Comparison of ENCODE assay signal across 8 mouse cellular contexts in the genomic region with DNA sequence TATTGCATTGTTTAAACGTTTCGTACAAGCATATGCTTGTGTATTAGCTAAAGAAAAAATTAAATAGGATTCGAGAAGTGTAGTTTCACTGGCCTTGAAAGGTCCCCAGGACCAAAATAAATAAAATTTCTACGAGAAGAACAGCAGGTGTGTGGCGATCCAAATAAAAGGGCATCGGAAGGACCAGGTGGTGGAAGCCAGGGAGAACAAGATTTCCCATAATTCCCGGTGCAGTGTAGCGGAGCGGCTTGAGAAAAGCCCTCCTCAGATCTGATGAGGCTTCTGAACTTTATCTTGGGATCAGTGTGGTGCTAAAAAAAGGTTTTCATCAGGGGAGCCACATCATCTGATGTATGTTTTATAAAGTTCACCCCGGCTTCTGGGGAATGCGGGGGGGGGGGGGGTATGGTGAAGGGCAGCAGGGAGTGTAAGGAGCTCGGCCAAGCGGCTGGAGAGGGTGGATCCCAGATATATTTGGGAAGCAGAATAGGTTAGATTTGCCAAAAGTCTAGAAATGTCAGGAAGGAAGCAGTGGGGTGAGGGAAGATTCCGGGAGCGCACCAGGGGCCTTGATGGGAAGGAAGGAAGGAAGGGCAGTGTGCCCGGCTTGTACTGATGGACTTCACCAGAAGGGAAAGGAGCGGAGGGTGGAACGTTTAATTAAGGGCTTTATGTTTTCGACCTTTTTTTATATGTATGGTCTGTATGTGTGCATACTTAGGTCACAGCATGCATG. TPM values are rescaled to one million over a fixed set of nuclear protein-coding genes. Genes with fewer than 3 reads are reported as not detected.
DNase-seq lines count a peak whose midpoint lies in the region; ATAC-seq lines count a peak whose summit lies in the region.

No protein-coding gene starts in this region.

- DNase-seq in limb, embryonic 10.5 days (ENCODE audit: low spot score): no peak
- peak; percentile 62 to 66 for DNase-seq in cerebellum, adult 18-20 months
- DNase-seq in layer of hippocampus, adult 18-20 months (ENCODE audit: low spot score in 2 of 2): no peak
- DNase-seq in left cerebral cortex, adult 18-20 months (ENCODE audit: low spot score in 2 of 2): no peak
- DNase-seq in natural killer cell, adult 2 months (ENCODE audit: low spot score in 2 of 2): no peak

- no peaks in the 10 kb centered on the region; the same call in 1 of the 2 replicates for H3K27me3 ChIP-seq in limb, embryonic 12.5 days
- no peaks in the 10 kb centered on the region for H3K27me3 ChIP-seq in limb, embryonic 10.5 days (ENCODE audit: low read depth, poor library complexity, severe bottlenecking)
- H3K27me3 ChIP-seq in hindbrain, embryonic 12.5 days: no peaks in the 10 kb centered on the region
- H3K27me3 ChIP-seq in midbrain, embryonic 16.5 days (ENCODE audit: control insufficient read depth, insufficient read depth, low read depth, low read length): no peaks in the 10 kb centered on the region

- 0 out of 2 replicates have a peak overlapping the region, but pooled peaks have one; percentile 2 for H3K4me2 ChIP-seq in limb, embryonic 12.5 days
- peak overlapping the region; percentile 67; the same call in 1 of the 2 replicates for H3K4me2 ChIP-seq in hindbrain, embryonic 12.5 days (replicated peaks)
- H3K4me2 ChIP-seq in midbrain, embryonic 16.5 days (ENCODE audit: low read length): peak overlapping the region; percentile 77

- no peak overlapping the region for H3K27ac ChIP-seq in limb, embryonic 12.5 days
- no peak overlapping the region for H3K27ac ChIP-seq in limb, embryonic 10.5 days
- no peak overlapping the region for H3K27ac ChIP-seq in hindbrain, embryonic 12.5 days
- H3K27ac ChIP-seq in midbrain, embryonic 16.5 days (ENCODE audit: low read length): peak overlapping the region; percentile 98; the same call in 1 of the 2 replicates

- H3K9me3 ChIP-seq in limb, embryonic 12.5 days: no peaks in the 10 kb centered on the region
- no peaks in the 10 kb centered on the region for H3K9me3 ChIP-seq in limb, embryonic 10.5 days (replicated peaks)
- no peaks in the 10 kb centered on the region for H3K9me3 ChIP-seq in hindbrain, embryonic 12.5 days (replicated peaks)
- H3K9me3 ChIP-seq in midbrain, embryonic 16.5 days (replicated peaks; ENCODE audit: control insufficient read depth, low read length, poor library complexity, severe bottlenecking): no peaks in the 10 kb centered on the region

- peaks cover 8% of the 10 kb centered on the region for H3K4me1 ChIP-seq in limb, embryonic 12.5 days (replicated peaks)
- H3K4me1 ChIP-seq in limb, embryonic 10.5 days: peaks cover 25% of the 10 kb centered on the region
- H3K4me1 ChIP-seq in hindbrain, embryonic 12.5 days: peaks cover 17% of the 10 kb centered on the region
- peaks cover 14% of the 10 kb centered on the region for H3K4me1 ChIP-seq in midbrain, embryonic 16.5 days (ENCODE audit: control insufficient read depth, insufficient read depth, low read length)

- no peak for ATAC-seq in limb, embryonic 12.5 days (ENCODE audit: insufficient number of reproducible peaks, insufficient read depth, low FRiP score, low TSS enrichment, low read depth)
- ATAC-seq in hindbrain, embryonic 12.5 days (ENCODE audit: low FRiP score): no peak
- ATAC-seq in midbrain, embryonic 16.5 days: no peak

- no peak overlapping the region for H3K4me3 ChIP-seq in limb, embryonic 12.5 days (replicated peaks)
- H3K4me3 ChIP-seq in limb, embryonic 10.5 days: no peak overlapping the region
- no peak overlapping the region for H3K4me3 ChIP-seq in hindbrain, embryonic 12.5 days
- peak overlapping the region; percentile 8; the same call in 1 of the 2 replicates for H3K4me3 ChIP-seq in midbrain, embryonic 16.5 days (ENCODE audit: low read depth, low read length)

- 71% methylated on average over 19 of the region's 19 CpGs for WGBS in limb, embryonic 12.5 days
- WGBS in limb, embryonic 10.5 days: 74% methylated on average over 19 of the region's 19 CpGs
- 78% methylated on average over 19 of the region's 19 CpGs for WGBS in hindbrain, embryonic 12.5 days
- 67% methylated on average over 19 of the region's 19 CpGs for WGBS in midbrain, embryonic 16.5 days

- no peak overlapping the region for H3K9ac ChIP-seq in limb, embryonic 12.5 days (replicated peaks)
- H3K9ac ChIP-seq in hindbrain, embryonic 12.5 days: peak overlapping the region; percentile 29; the same call in 1 of the 2 replicates
- H3K9ac ChIP-seq in midbrain, embryonic 16.5 days (ENCODE audit: low read depth, low read length): no peak overlapping the region; the same call in 1 of the 2 replicates

- no peaks in the 10 kb centered on the region for H3K36me3 ChIP-seq in limb, embryonic 12.5 days
- H3K36me3 ChIP-seq in limb, embryonic 10.5 days: peaks cover 7% of the 10 kb centered on the region; the same call in 1 of the 2 replicates
- H3K36me3 ChIP-seq in hindbrain, embryonic 12.5 days: no peaks in the 10 kb centered on the region
- no peaks in the 10 kb centered on the region for H3K36me3 ChIP-seq in midbrain, embryonic 16.5 days (ENCODE audit: control insufficient read depth, insufficient read depth, low read length)

RNA-seq across cellular contexts. Expression of gene 4930519P11Rik, which starts 1.8 kb away (rescaled TPM):
- polyA plus RNA-seq in limb, embryonic 12.5 days (2016; fragmentation: Nextera tagmentation; extraction: Ambion mirVana): not detected in 2 replicates
- polyA plus RNA-seq in limb, embryonic 10.5 days (2016; fragmentation: Nextera tagmentation; extraction: Ambion mirVana): 0.34 and 0.64 TPM in 2 replicates
- not detected in 2 replicates for polyA plus RNA-seq in hindbrain, embryonic 12.5 days (2016; fragmentation: Nextera tagmentation; extraction: Ambion mirVana)
- polyA plus RNA-seq in midbrain, embryonic 16.5 days (2015; fragmentation: Nextera tagmentation; extraction: Ambion mirVana): 0.41 and 0.63 TPM in 2 replicates
- not detected for total RNA-seq in layer of hippocampus, adult 18-20 months (2021)
- total RNA-seq in left cerebral cortex, adult 18-20 months (2021): not detected

RNA-seq across cellular contexts. Expression of gene Zfp341, which starts 1.9 kb away (rescaled TPM):
- 1.3 and 1.5 TPM in 2 replicates for polyA plus RNA-seq in limb, embryonic 12.5 days (2016; fragmentation: Nextera tagmentation; extraction: Ambion mirVana)
- 1.1 TPM in 2 replicates for polyA plus RNA-seq in limb, embryonic 10.5 days (2016; fragmentation: Nextera tagmentation; extraction: Ambion mirVana)
- 1.1 and 1.3 TPM in 2 replicates for polyA plus RNA-seq in hindbrain, embryonic 12.5 days (2016; fragmentation: Nextera tagmentation; extraction: Ambion mirVana)
- 2.3 TPM in 2 replicates for polyA plus RNA-seq in midbrain, embryonic 16.5 days (2015; fragmentation: Nextera tagmentation; extraction: Ambion mirVana)
- total RNA-seq in layer of hippocampus, adult 18-20 months (2021): 10 to 100 TPM in 1 of 2 experiments, 1 to 10 TPM in 1; 9.4 to 10.6 TPM
- 10 to 100 TPM; 11.0 to 11.4 TPM for total RNA-seq in left cerebral cortex, adult 18-20 months (2021)

RNA-seq across cellular contexts. Expression of gene Pxmp4, which starts 11.5 kb away (rescaled TPM):
- 14.8 and 16.0 TPM in 2 replicates for polyA plus RNA-seq in limb, embryonic 12.5 days (2016; fragmentation: Nextera tagmentation; extraction: Ambion mirVana)
- polyA plus RNA-seq in limb, embryonic 10.5 days (2016; fragmentation: Nextera tagmentation; extraction: Ambion mirVana): 11.4 and 14.5 TPM in 2 replicates
- 14.1 and 14.3 TPM in 2 replicates for polyA plus RNA-seq in hindbrain, embryonic 12.5 days (2016; fragmentation: Nextera tagmentation; extraction: Ambion mirVana)
- 14.1 and 15.9 TPM in 2 replicates for polyA plus RNA-seq in midbrain, embryonic 16.5 days (2015; fragmentation: Nextera tagmentation; extraction: Ambion mirVana)
- total RNA-seq in layer of hippocampus, adult 18-20 months (2021): 10 to 100 TPM in 1 of 2 experiments, 1 to 10 TPM in 1; 10.0 to 10.8 TPM
- total RNA-seq in left cerebral cortex, adult 18-20 months (2021): 10 to 100 TPM in 1 of 2 experiments, 1 to 10 TPM in 1; 9.5 to 12.3 TPM

RNA-seq across cellular contexts. Expression of gene Chmp4b, which starts 36.5 kb away (rescaled TPM):
- polyA plus RNA-seq in limb, embryonic 12.5 days (2016; fragmentation: Nextera tagmentation; extraction: Ambion mirVana): 24.8 and 25.4 TPM in 2 replicates
- polyA plus RNA-seq in limb, embryonic 10.5 days (2016; fragmentation: Nextera tagmentation; extraction: Ambion mirVana): 13.6 and 14.6 TPM in 2 replicates
- 26.6 and 28.4 TPM in 2 replicates for polyA plus RNA-seq in hindbrain, embryonic 12.5 days (2016; fragmentation: Nextera tagmentation; extraction: Ambion mirVana)
- polyA plus RNA-seq in midbrain, embryonic 16.5 days (2015; fragmentation: Nextera tagmentation; extraction: Ambion mirVana): 22.1 and 24.2 TPM in 2 replicates
- 100 to 1,000 TPM; 222 to 223 TPM for total RNA-seq in layer of hippocampus, adult 18-20 months (2021)
- total RNA-seq in left cerebral cortex, adult 18-20 months (2021): 100 to 1,000 TPM; 222 to 229 TPM

RNA-seq across cellular contexts. Expression of gene E2f1, which starts 45.3 kb away (rescaled TPM):
- 25.5 and 28.8 TPM in 2 replicates for polyA plus RNA-seq in limb, embryonic 12.5 days (2016; fragmentation: Nextera tagmentation; extraction: Ambion mirVana)
- polyA plus RNA-seq in limb, embryonic 10.5 days (2016; fragmentation: Nextera tagmentation; extraction: Ambion mirVana): 25.4 and 27.3 TPM in 2 replicates
- 25.0 and 30.7 TPM in 2 replicates for polyA plus RNA-seq in hindbrain, embryonic 12.5 days (2016; fragmentation: Nextera tagmentation; extraction: Ambion mirVana)
- 3.2 and 4.2 TPM in 2 replicates for polyA plus RNA-seq in midbrain, embryonic 16.5 days (2015; fragmentation: Nextera tagmentation; extraction: Ambion mirVana)
- 1 to 10 TPM; 4.4 to 4.7 TPM for total RNA-seq in layer of hippocampus, adult 18-20 months (2021)
- total RNA-seq in left cerebral cortex, adult 18-20 months (2021): 10 to 100 TPM; 10.2 to 10.5 TPM

Comparison
In these comparisons a context has a peak if more than half of its experiments do, and no peak if none do; other contexts are left out.
1. H3K4me2 ChIP-seq: peak in every context shown above with its lines; median percentile 77 in midbrain, embryonic 16.5 days; 67 in hindbrain, embryonic 12.5 days; 2 in limb, embryonic 12.5 days.
2. DNase-seq: peak in cerebellum, adult 18-20 months (2 of 2); none in limb, embryonic 10.5 days (single experiment), layer of hippocampus, adult 18-20 months (0 of 2), left cerebral cortex, adult 18-20 months (0 of 2) and natural killer cell, adult 2 months (0 of 2).